Mouse (Mus musculus): Measurements from ENCODE around the gene Pym1.
A peak's percentile ranks its signal among the peaks of the same experiment; 100 is the strongest.

The Pym1 gene

GRCm38 (mm10) chr10:128805092-128806000 is 57.7 kb downstream of the Pym1 start:
- DNase-seq (ENCODE audit: low spot score) = peak; percentile 96

- no peak for DNase-seq (ENCODE audit: low spot score)
These were observed 58.4 kb downstream of the Pym1 start for GRCm38 (mm10) chr10:128806086-128806485.

- no peak for DNase-seq (ENCODE audit: low spot score)
These were observed 59.3 kb downstream of the Pym1 start for GRCm38 (mm10) chr10:128807018-128807417.

All from testis, postnatal 10 days (tissue).